Mouse (Mus musculus) left cerebral cortex, adult 8-10 months (tissue): Measurements from ENCODE around the gene Rnf114. TPM values are rescaled to one million over a fixed set of nuclear protein-coding genes. Genes with fewer than 3 reads are reported as not detected.

Experiments
- DNase-seq, 2 experiments: peaks; one replicate each; pipeline ENCODE4 v3.0.0; 2022; ENCODE audit warnings: low spot score in 2 of 2
- total RNA-seq, 4 experiments: library from RNA; stranded (reverse); gene quantifications; 2 replicates each; pipeline ENCODE4 v1.2.4; 2022

Gene Rnf114
- total RNA-seq, 4 experiments from 2014 or later: 57.8 to 62.9 (median 60.1) TPM

GRCm38 (mm10) chr2:167474218-167474617, 18.2 kb upstream of the Rnf114 start:
- DNase-seq: no peak

DNA sequence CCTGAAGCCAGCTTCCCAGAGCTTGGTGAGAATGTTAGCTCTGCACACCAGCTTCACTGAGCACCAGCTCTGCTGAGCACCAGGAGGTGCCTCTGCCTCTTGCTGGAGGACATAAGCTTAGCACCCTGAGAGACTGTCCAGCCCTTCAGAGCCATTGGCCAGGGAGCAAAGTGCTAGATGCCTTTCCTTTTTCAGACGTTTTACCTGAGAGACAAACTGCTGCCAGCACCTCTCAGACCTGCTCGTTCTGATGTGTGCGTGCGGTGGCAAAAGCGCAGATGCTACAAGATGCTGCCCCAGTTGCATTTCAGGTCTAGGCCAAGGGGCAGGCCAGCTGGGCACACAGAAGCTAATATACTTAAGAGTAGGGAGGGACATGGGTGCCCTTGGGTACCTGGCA, 16.8 kb upstream of the Rnf114 start:
- DNase-seq: no peak

- peak in 1 of 2 experiments; percentile 69 for DNase-seq
Measured at GRCm38 (mm10) chr2:167476200-167476688, 16.2 kb upstream of the Rnf114 start.

DNA sequence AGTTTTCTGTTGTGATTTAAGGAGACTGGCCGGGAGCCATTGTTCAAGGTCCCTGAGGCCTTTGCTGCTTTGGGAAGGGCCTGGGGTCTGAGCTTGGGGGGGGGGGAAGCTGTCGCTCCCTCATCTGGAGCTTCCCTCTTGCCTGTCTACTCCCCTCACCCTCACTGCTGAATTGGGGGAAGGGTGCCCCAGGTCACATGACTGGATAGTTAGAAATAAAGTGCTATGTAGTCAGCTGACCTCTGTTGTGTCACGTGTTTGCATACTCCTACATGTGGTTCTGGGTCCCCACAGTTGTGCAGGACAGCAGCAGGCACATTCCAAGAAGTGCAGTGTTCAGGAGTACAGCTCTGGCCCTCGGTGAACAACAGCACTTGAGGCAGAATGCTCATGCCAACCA, 15.7 kb upstream of the Rnf114 start:
- DNase-seq: no peak

DNA sequence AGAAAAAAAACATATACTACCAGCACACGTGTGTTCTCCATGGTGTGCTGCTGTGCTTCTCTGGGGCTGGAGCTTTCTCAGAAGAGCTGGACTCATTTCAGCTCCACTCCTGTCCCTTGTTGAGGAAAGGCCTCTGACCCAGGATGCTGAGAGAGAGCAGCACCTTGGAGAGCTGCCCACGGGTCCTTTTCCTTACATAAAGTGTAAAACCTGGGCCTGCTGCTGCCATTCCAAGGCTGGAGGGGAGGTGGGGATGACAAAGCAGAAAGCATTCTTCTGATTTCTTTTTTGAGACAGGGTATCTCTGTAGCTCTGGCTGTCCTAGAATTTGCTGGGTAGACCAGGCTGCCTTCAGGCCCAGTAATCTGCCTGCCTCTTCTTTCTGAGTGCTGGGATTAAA, 14.3 kb upstream of the Rnf114 start:
- no peak for DNase-seq

GRCm38 (mm10) chr2:167479501-167479900, 12.9 kb upstream of the Rnf114 start:
- DNase-seq: no peak

GRCm38 (mm10) chr2:167482681-167483080, 9.8 kb upstream of the Rnf114 start:
- no peak for DNase-seq

- no peak for DNase-seq
Measured at GRCm38 (mm10) chr2:167483081-167483826, 9.2 kb upstream of the Rnf114 start.

- no peak for DNase-seq
Measured at GRCm38 (mm10) chr2:167483827-167484410, 8.5 kb upstream of the Rnf114 start.

GRCm38 (mm10) chr2:167484932-167485331, 7.5 kb upstream of the Rnf114 start:
- no peak for DNase-seq

DNA sequence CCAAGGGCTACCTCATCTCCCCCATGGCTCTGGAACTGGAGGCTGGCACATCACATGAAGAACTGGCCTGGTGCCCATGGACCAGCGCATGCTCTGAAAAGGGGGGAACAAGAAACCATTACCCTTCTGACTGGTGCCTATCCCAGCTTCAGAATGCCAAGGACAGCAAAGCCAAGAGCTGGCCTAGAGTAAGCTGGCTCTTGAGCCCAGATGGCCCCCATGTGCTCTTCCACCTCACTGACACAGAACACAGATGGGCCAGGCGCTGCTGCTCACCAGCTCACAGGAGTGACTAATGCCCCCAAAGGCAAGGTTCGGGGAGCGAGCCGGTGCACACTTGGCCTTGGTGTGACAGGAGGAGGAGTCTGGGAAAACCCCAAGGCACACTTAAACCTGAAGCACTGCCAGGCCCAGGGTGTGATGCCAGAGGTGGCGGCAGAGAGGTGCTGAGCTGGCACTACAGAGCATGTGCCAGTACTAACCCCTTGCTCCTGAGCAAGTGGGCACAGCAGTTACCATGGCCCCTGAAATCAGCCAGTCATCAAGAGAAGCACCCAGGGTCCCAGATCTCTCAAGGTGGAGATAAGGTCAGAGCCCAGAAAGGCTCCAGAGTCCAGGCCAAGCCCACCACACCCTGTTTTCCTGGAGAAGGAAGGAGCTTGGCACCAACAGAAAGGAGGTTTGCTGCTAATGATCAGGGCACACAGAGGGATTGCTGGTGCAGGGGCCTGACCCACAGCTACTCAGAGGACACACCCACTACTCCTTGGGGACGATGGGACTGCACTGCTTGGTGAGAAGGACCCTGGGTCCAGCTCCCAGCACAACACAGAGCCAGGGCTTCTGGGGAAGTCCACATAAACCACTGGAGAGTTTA, 6.7 kb upstream of the Rnf114 start:
- no peak for DNase-seq

- DNase-seq: peak in 1 of 2 experiments; percentile 77
Measured at GRCm38 (mm10) chr2:167486573-167486972, 5.9 kb upstream of the Rnf114 start.

GRCm38 (mm10) chr2:167487551-167487950, 4.9 kb upstream of the Rnf114 start:
- no peak for DNase-seq

- DNase-seq: no peak
Measured at GRCm38 (mm10) chr2:167487994-167488393, 4.5 kb upstream of the Rnf114 start.

- peak in 1 of 2 experiments; percentile 82 for DNase-seq
Measured at GRCm38 (mm10) chr2:167490813-167491525, 1.5 kb upstream of the Rnf114 start.

DNA sequence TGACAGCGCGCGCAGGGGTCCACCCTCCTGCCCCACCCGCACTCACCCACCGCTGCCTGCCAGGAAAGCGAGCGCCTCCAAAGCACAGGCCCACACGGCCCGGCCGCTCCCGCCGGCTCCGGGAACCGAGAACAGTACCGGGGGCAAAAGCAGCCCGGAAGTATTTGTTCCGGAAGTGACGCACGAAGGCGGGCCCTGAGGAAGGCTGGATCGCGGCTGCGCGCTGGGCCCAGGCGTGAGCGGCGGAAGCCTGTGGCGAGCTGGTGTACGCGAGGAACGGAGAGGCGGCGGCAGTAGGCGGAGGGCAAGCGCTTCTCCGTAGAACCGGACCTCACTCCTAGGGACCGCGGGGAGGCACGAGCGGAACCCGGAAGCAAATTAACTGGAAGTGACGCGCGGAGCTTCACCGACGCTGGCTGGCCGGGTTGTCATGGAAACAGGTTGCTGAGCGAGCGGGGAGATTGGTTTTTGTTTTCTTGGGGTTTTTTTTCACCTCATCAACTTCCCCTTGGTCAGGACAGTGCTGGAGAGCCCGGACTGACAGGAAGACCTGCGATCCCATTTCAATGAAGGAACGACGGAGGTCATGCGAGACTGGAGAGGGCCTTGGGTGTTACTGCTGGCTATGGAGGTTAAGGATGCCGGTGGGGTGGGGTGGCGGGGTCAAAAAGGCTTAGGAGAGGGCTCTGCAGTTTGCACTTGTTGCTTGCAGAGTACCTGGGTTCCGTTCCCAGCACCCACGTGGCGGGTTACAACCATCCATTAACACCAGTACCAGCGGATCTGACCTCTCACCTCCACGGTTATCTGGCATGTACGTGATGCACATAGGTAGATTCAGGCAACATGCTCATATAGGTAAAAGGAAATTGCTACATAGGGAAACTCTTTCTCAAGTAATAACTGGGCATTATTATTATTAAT, 530 bp downstream of the Rnf114 start, which contains the start of gene Spata2:
Gene Spata2 (minus strand): TSS at position 175 of the 924 bp plus-strand sequence.
- DNase-seq: peak; percentile 90 to 92

DNA sequence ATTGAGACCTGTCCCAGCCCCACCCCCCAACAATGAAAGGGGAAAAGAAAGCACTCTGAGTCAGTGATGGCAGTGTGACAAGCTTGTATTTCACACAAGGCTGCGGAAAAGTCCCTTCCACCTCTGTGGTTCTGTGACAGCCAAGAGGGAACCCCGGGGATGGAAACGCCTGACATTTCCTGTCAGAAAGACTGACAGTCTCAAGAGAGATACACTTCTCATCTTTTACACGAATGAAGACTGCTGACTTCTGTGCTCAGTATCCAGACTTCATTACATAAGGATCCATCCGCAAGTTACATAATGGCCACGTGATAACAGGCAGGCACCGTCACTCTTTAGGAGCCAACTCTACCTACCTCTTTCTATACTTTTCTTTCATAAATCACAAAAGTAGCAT, 4.0 kb downstream of the Rnf114 start:
- no peak for DNase-seq

DNA sequence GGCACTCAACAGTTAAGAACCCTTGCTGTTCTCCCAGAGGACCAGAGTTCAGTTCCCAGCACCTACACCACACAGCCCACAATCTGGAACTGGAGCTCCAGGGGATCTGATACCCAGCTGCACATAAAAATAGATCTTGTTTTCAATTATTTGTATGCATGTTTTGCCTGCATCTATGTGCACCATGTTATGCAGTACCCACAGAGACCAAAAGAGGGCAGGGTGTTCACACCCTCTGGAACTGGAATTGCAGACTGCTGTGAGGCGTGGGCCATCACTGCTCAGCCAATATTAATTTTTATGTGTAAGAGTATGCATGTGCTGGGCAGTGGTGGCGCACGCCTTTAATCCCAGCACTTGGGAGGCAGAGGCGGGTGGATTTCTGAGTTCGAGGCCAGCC, 4.8 kb downstream of the Rnf114 start:
- DNase-seq: no peak

DNA sequence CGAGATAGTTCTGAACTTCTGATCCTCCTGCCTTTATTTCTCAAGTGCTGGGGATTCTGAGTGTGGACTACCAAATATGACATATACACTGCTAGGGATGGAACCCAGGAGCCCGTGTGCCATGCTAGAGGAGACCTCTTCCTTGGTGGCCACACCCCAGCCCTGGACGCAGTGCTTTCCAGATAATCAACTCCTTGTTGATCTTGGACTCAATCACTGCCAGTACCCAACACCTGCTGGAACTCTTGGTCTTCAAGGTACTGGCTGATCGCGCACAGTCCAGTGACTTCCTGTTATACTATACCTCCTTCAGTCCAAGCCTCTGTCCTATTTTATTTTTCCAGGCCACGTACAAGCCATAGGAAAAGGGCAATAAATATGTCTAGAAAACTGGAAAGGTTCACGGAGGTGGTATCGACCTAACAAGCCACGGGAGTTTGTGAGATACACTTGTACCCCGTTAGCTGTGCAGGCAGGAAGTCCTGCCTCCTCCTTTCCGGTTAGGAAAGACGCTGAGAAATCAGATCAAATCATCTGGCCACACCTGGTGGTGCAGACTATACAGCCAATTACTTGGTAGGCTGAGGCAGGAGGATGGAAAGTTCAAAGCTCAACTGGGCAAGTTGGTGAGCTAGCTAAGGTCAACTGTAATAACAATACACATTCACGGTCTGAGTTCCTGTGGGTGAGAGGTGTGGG, 10.3 kb downstream of the Rnf114 start:
- no peak for DNase-seq
